Mouse (Mus musculus) liver, embryonic 14.5 days (tissue): ENCODE measurements around the gene Fdx1l. TPM values are rescaled to one million over a fixed set of nuclear protein-coding genes. Genes with fewer than 3 reads are reported as not detected.
A peak's percentile ranks its signal among the peaks of the same experiment; 100 is the strongest.

Source experiments
- ATAC-seq: fragments of 200-750 bp; cut with Nextera tagmentation; 2 replicates; pipeline ENCODE4 v1.8.0; 2017; ENCODE audit warnings: moderate number of reproducible peaks, mild to moderate bottlenecking, moderate library complexity; ENCODE audit not compliant: insufficient read depth
- DNase-seq, 3 experiments: peaks; one replicate each; pipeline ENCODE4 v3.0.0-alpha.2; 2012 to 2013; ENCODE audit warnings: low read depth in 3 of 3, low spot score in 3 of 3
- H3K27ac ChIP-seq: fragments of 300-500 bp; sonication (generic); 2 replicates; pipeline ENCODE4 v1.5.1; 2014; ENCODE audit warnings: moderate library complexity, mild to moderate bottlenecking, control low read depth, inconsistent platforms
- H3K27me3 ChIP-seq: fragments of 300-500 bp; sonication (generic); 2 replicates; pipeline ENCODE4 v1.6.1; 2014; ENCODE audit warnings: mild to moderate bottlenecking, low read length, moderate library complexity; ENCODE audit not compliant: control insufficient read depth, insufficient read depth
- H3K36me3 ChIP-seq: fragments of 300-500 bp; sonication (generic); replicated peaks from 2 replicates; pipeline ENCODE4 v1.6.1; 2014; ENCODE audit warnings: low read depth; ENCODE audit not compliant: control insufficient read depth, insufficient read depth
- H3K4me1 ChIP-seq, 2 experiments: fragments of 200-500 bp in 1 of 2; fragments of 300-500 bp in 1 of 2; sonication (generic) in 1 of 2; replicated peaks; 2 replicates each; pipeline ENCODE4 v1.6.1; 2012 to 2014; ENCODE audit warnings: antibody characterized with exemption in 1 of 2, inconsistent platforms in 1 of 2, low read length in 1 of 2; ENCODE audit not compliant: control insufficient read depth in 2 of 2, insufficient read depth in 2 of 2
- H3K4me2 ChIP-seq: fragments of 300-500 bp; sonication (generic); 2 replicates; pipeline ENCODE4 v1.6.1; 2014; ENCODE audit warnings: low read depth, mild to moderate bottlenecking, control low read depth, moderate library complexity
- H3K4me3 ChIP-seq, 2 experiments: fragments of 200-500 bp in 1 of 2; fragments of 300-500 bp in 1 of 2; sonication (generic) in 1 of 2; 2 replicates each; pipeline ENCODE4 v1.5.1; 2012 to 2014; ENCODE audit warnings: low read depth in 2 of 2, low read length in 2 of 2, mild to moderate bottlenecking in 2 of 2, control low read depth in 1 of 2, inconsistent platforms in 1 of 2, moderate library complexity in 1 of 2; ENCODE audit not compliant: insufficient read depth in 1 of 2
- H3K9ac ChIP-seq: fragments of 300-500 bp; sonication (generic); replicated peaks from 2 replicates; pipeline ENCODE4 v1.6.1; 2014; ENCODE audit warnings: mild to moderate bottlenecking, control low read depth, moderate library complexity
- H3K9me3 ChIP-seq: fragments of 300-500 bp; sonication (generic); 2 replicates; pipeline ENCODE4 v1.6.1; 2016; ENCODE audit warnings: low read length, mixed read lengths; ENCODE audit not compliant: control insufficient read depth
- CTCF ChIP-seq: IDR thresholded peaks from 2 replicates; pipeline ENCODE4 v1.5.1; 2016; ENCODE audit warnings: antibody characterized with exemption, low read depth, control low read depth
- EP300 ChIP-seq: IDR thresholded peaks from 2 replicates; pipeline ENCODE4 v1.6.1; 2016; ENCODE audit warnings: antibody characterized with exemption, low read depth
- WGBS: fragments of 180-500 bp; shearing (Covaris S2); extraction: QIAGEN DNeasy Blood & Tissue Kit; methylation state at CpG from one replicate; pipeline ENCODE4 v1.1.7; 2014; ENCODE audit not compliant: insufficient replicate concordance; 5-methylcytosine and 5-hydroxymethylcytosine counted together
- polyA plus RNA-seq, 2 experiments: library from polyadenylated mRNA; depleted of rRNA in 1 of 2; stranded (reverse) in 1 of 2; unstranded in 1 of 2; fragments of >200 nt; fragmentation: Nextera tagmentation in 1 of 2; extraction: Ambion mirVana in 1 of 2; gene quantifications; 2 replicates each; pipeline versions ENCODE4 v1.2.1 to v1.2.3; 2012 to 2014

The Fdx1l gene
- polyA plus RNA-seq, 2 experiments, result 31.1 to 37.3 TPM

GRCm38 (mm10) chr9:21113751-21114150 is 40.3 kb upstream of the Fdx1l start:
- Histone ChIP-seq H3K9ac (no peak overlapping the region), H3K27me3 (no peaks in the 10 kb centered on the region), H3K36me3 (no peaks in the 10 kb centered on the region), H3K4me3 (no peak overlapping the region), H3K4me1 (no peaks in the 10 kb centered on the region), H3K9me3 (no peaks in the 10 kb centered on the region), H3K4me2 (no peak overlapping the region), H3K27ac (no peak overlapping the region)
- ATAC-seq, result no peak
- TF ChIP-seq EP300 (no peak), CTCF (no peak)
- DNase-seq, result no peak
- WGBS, result 82% methylated on average over 6 of the region's 6 CpGs

DNA sequence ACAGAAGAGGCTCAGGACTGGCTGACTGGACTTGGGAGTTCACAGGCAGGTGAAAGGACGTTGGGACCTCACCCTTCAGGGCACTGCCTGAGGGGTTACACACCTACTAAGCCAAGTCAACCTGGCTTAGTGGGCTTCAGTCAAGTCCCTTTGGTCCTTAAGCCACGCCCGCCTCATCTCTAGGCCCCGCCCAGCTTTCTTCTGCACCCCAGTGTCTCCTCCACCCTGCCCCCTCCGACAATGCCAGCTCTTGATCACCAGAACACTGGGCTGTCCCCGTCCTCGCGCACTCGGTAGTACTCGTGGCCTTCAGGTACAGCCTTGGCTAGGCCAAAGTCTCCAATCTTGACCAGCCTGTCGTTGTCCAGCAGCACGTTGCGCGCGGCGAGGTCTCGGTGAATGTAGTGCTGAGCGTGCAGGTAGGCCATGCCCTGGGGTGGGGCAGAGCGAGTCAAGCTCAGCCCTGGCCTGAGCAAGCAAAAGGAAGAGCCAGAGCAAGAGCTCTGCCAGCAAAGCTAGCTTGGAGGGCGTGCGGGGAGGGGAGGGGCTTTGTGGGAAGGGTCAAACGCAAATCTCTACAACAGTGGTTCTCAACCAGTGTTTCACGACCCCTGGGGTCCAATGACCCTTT is 34.3 kb upstream of the Fdx1l start:
- H3K4me2 ChIP-seq, result no peak overlapping the region

GRCm38 (mm10) chr9:21105760-21106564 is 32.5 kb upstream of the Fdx1l start:
- H3K4me3 ChIP-seq, result no peak overlapping the region
- peaks cover 19 to 26% of the 10 kb centered on the region in 2 experiments for H3K4me1 ChIP-seq
- no peaks in the 10 kb centered on the region for H3K9me3 ChIP-seq
- peak overlapping the region; percentile 48 for H3K9ac ChIP-seq
- peak overlapping the region; percentile 87 for H3K27ac ChIP-seq
- H3K36me3 ChIP-seq, result no peaks in the 10 kb centered on the region
- peak; percentile 46 to 47 (median 47) for DNase-seq
- H3K4me2 ChIP-seq, result peak overlapping the region; percentile 35
- TF ChIP-seq EP300 (peak; percentile 69), CTCF (no peak)
- WGBS, result 20% methylated on average over 5 of the region's 5 CpGs
- ATAC-seq, result peak; percentile 86
- H3K27me3 ChIP-seq, result no peaks in the 10 kb centered on the region

More for the DNA sequence above, 34.3 kb upstream of the Fdx1l start:
- Histone ChIP-seq H3K27me3 (no peaks in the 10 kb centered on the region), H3K4me1 (peaks cover 19 to 26% of the 10 kb centered on the region in 2 experiments), H3K9ac (no peak overlapping the region), H3K4me3 (no peak overlapping the region), H3K36me3 (no peaks in the 10 kb centered on the region), H3K9me3 (no peaks in the 10 kb centered on the region), H3K27ac (no peak overlapping the region)
- TF ChIP-seq EP300 (no peak), CTCF (no peak)
- DNase-seq, result no peak
- ATAC-seq, result no peak
- WGBS, result 62% methylated on average over 23 of the region's 23 CpGs

DNA sequence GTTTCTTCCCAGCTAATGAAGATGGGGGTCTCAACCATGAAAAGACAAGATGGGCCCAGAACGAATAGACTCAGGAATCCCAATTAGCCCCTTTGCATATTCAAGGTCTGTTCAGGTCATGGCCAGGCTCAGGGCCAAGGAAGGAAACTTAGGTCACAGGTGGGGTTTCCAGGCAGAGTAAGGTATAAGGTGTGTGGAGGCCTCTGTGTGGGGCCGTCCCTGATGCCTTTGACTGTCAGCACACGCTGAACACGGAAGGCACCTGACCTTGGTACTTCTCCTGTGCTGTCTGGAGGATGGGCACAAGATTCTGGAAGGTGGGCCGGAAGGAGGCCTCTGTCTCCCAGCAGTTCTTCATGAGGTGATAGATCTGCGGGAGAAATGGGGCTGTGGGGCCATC is 31.4 kb upstream of the Fdx1l start:
- no peak for TF ChIP-seq EP300
- TF ChIP-seq CTCF, result no peak
- Histone ChIP-seq H3K4me1 (peaks cover 19 to 32% of the 10 kb centered on the region in 2 experiments), H3K27me3 (no peaks in the 10 kb centered on the region), H3K9me3 (no peaks in the 10 kb centered on the region), H3K4me3 (no peak overlapping the region), H3K9ac (no peak overlapping the region), H3K27ac (no peak overlapping the region; the same call in 1 of the 2 replicates), H3K36me3 (no peaks in the 10 kb centered on the region), H3K4me2 (no peak overlapping the region)
- no peak for DNase-seq
- 90% methylated on average over 6 of the region's 6 CpGs for WGBS
- ATAC-seq, result no peak

DNA sequence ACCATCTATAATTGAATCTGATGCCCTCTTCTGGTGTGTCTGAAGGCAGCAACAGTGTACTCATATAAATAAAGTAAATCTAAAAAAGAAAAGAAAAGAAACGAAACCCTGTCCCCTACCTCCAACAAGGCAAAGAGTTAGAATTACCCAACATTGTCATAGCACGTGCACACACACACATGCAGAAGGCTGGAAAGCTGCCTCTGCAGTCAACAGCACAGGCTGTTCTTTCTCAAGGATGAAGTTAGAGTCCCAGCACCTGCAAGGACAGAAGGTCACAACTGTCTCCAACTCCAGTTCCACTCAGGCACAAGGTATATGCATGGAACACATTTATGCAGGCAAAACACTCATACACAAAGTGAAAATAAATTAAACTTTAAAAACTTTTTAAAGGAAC is 28.7 kb upstream of the Fdx1l start:
- 75% methylated on average over 2 of the region's 2 CpGs for WGBS
- no peak overlapping the region for H3K9ac ChIP-seq
- no peaks in the 10 kb centered on the region for H3K9me3 ChIP-seq
- H3K4me1 ChIP-seq, result peaks cover 23 to 37% of the 10 kb centered on the region in 2 experiments
- no peaks in the 10 kb centered on the region for H3K27me3 ChIP-seq
- H3K4me2 ChIP-seq, result no peak overlapping the region
- no peak overlapping the region for H3K27ac ChIP-seq
- ATAC-seq (no peak), DNase-seq (no peak)
- no peak overlapping the region for H3K4me3 ChIP-seq
- TF ChIP-seq EP300, result no peak
- no peaks in the 10 kb centered on the region for H3K36me3 ChIP-seq
